8 mouse cellular contexts compared by ENCODE assay signal in genomic region chr1:161876553-161877447, GRCm38 (mm10). TPM values are rescaled to one million over a fixed set of nuclear protein-coding genes. Genes with fewer than 3 reads are reported as not detected.
A peak's percentile ranks its signal among the peaks of the same experiment; 100 is the strongest.
DNase-seq lines count a peak whose midpoint lies in the region; ATAC-seq lines count a peak whose summit lies in the region.

Suco (minus strand) TSS chr1:161876682.

- peak; percentile 84 for ATAC-seq in megakaryocyte progenitor cell, adult 5-6 weeks (replicated peaks; ENCODE audit: poor library complexity)

- peak; percentile 99 for DNase-seq in adipocyte (ENCODE audit: low spot score)
- peak; percentile 99 for DNase-seq in embryo, embryonic 10 days (ENCODE audit: low spot score)
- peak; percentile 100 for DNase-seq in gastrocnemius, postnatal 10 days
- peak; percentile 100 for DNase-seq in induced T-regulatory cell, adult 2 months (ENCODE audit: low read depth)
- peak; percentile 99 to 100 for DNase-seq in left cerebral cortex, adult 9 months (ENCODE audit: low spot score in 2 of 2)
- DNase-seq in right cerebral cortex, postnatal 14 days = peak; percentile 100
- DNase-seq in urinary bladder, postnatal 36 days (ENCODE audit: low spot score in 2 of 2) = peak; percentile 99 to 100

RNA-seq across cellular contexts. Expression of gene Suco, which starts in this region (rescaled TPM):
- total RNA-seq in gastrocnemius, postnatal 10 days (2021) = 10 to 100 TPM; 12.1 to 16.7 TPM
- 47.0 and 49.6 TPM in 2 replicates for total RNA-seq in megakaryocyte progenitor cell, adult 5-6 weeks (2015)
- total RNA-seq in megakaryocyte progenitor cell, adult 5-6 weeks (2017) = 87.0 and 116 TPM in 2 replicates

Comparison
In these comparisons a context has a peak if more than half of its experiments do, and no peak if none do; other contexts are left out.
1. Peak in every context shown above with its lines: DNase-seq and ATAC-seq.